Mouse (Mus musculus) layer of hippocampus, adult 8-10 months (tissue): ENCODE measurements at regions not wholly inside any gene's neighbourhood (a gene's known extent, or its start where the extent isn't known, plus 50 kb on each side); places are given as distances from the start of the nearest gene placed in this dataset.

ENCODE experiments used
- DNase-seq, 2 experiments: peaks; one replicate each; pipeline ENCODE4 v3.0.0; 2022; ENCODE audit warnings: low spot score in 2 of 2

GRCm38 (mm10) chr3:143223999-143224729 is 342.4 kb upstream of the Pkn2 start:
- no peak for DNase-seq

GRCm38 (mm10) chr3:143193263-143193970 is 311.6 kb upstream of the Pkn2 start:
- DNase-seq, result no peak

GRCm38 (mm10) chr3:143188931-143189330 is 307.1 kb upstream of the Pkn2 start:
- DNase-seq, result no peak

GRCm38 (mm10) chr3:143173971-143174370 is 292.2 kb upstream of the Pkn2 start:
- DNase-seq, result peak; percentile 19 to 22

GRCm38 (mm10) chr3:143162444-143162843 is 280.6 kb upstream of the Pkn2 start:
- no peak for DNase-seq

GRCm38 (mm10) chr3:143161993-143162392 is 280.2 kb upstream of the Pkn2 start:
- DNase-seq, result no peak

DNA sequence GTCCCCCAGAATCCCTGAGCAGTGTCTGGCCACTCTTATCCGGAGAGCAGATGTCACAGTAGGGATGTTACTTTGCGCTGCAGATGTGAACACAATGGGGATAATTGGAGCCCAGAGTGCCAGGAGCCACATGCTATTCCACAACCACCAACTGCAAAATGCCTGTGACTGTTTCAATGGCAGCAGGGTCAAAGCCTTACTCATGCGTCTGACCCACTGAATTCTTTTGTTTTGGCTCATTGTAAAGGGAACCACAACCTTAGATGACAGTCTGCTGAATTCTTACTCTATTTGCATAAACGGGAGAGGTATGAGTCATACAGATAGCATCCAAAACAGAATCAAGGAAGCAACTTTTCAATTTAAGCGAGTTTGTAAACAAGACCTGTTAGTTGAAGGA is 276.8 kb upstream of the Pkn2 start:
- no peak for DNase-seq

- DNase-seq, result no peak
These were observed 275.1 kb upstream of the Pkn2 start for GRCm38 (mm10) chr3:143156733-143157524.

DNA sequence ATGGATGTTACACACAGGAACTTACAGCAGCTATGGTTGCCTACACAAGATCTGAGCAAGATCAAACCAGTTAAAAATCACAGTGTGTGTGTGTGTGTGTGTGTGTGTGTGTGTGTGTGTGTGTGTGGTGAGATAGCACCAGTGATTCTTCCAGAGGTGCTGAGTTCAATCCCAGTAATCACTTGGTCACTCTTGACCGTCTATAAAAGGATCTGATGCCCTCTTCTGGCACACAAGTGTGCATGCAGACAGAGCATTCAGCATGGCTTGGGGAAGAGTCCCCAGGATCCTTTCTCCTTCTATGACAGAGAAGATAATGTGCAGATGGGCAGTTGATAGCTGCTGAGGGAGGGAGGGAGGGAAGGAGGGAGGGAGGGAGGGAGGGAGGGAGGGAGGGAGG is 274.4 kb upstream of the Pkn2 start:
- no peak for DNase-seq

- DNase-seq, result no peak
These were observed 273.8 kb upstream of the Pkn2 start for GRCm38 (mm10) chr3:143155556-143155955.

DNA sequence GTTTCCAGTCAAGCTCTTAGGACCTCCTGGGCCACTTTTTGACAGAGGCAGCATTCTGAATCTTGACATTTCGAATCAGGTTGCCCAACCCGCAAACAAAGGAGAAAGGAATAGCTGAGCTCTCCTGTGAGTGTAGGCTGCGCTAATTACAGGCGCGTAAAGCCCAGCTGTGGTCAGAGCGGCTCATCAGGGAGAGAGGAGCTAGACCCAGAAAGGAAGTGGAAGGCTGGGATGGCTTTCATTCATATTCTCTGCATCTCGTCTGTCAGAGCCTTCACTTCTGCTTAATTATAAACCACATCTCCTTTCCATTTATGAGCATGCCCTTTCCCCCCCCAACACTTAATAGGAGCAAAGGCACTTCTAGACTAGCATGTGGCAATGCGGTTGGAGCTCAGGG is 265.7 kb upstream of the Pkn2 start:
- DNase-seq, result no peak

DNA sequence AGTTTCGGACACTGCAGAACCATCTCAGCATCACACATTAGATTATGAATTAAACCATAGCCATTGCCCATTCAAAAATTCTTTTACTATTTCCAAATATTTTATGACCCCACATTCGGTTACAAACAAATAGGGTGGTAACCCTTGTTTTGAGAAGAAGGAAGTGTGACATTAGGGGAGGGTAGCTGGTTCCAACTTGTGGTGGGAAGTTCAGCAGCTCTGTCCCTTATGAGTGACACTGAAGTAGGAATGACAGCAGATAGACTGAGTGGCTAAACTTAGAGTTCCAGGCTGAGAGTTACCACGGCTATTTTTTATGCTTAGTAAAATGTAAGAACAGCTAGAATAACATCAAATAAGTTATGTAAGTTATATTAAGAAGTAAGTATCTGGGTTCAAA is 257.1 kb upstream of the Pkn2 start:
- DNase-seq, result no peak

DNA sequence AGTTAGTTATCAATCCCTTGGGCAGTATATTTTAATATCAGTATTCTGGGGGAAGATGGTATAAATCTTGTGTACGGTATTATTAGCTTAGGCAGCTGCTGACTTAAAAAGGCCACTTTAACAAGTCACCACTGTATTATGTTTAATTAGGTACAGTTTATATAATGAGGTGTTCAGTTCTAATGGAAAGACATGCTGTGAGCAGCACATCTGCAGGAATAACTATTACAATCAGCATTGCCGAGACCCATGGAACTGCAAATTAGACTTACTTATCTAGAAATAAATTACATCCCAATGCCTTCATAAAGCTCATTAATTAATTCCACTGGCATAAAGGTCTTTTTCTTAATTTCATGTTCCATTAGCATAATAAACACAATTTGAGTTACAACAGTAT is 252.7 kb upstream of the Pkn2 start:
- no peak for DNase-seq

DNA sequence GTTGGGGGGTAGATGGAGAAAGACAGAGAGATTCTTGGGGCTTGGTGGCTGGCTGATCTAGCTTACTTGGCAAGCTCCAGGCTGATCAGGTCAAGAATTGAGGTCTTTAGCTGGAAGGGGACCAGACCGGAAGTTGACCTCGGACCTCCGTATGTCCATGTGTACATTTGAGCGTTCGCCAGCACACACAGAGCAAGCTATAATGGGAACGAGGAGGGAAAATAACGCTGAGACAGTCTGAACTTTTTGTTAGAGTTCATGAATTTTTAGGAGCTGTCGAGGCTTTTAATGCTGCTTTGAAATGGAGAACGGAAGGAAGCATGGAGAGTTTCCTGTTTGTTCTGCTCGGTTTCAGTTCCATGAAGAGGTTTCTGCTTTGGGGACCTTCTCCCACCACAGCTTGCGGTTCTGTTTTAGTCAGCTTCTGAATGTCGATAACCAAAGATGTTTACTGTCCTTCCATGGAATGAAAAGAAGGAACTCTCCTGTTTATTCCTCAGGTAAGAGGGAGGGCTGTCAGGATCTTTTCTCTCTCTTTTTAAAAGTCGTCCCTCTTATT is 226.0 kb upstream of the Pkn2 start:
- DNase-seq, result no peak

DNA sequence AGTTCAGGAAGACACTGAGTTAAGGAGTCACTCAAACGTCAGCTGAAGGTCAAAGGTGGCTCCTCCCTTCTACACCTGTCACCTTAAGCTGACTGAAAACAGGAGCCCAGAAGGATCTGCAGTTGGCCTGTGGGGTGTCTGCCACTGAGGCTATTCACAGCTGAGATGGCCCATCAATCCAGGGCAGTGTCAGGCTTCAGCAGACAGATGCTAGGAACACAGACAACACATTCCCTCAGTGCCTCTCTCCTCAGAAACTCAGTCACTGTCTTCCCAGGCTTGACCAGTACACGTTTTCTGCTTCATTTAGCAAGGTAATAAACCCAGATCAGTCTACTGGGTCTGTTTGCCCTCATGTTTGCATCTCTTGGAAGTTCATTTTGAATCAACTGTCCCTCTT is 222.9 kb upstream of the Pkn2 start:
- DNase-seq, result no peak

- DNase-seq, result no peak
These were observed 221.5 kb upstream of the Pkn2 start for GRCm38 (mm10) chr3:143103333-143103732.

GRCm38 (mm10) chr3:143100810-143101645 is 219.2 kb upstream of the Pkn2 start:
- DNase-seq, result no peak

DNA sequence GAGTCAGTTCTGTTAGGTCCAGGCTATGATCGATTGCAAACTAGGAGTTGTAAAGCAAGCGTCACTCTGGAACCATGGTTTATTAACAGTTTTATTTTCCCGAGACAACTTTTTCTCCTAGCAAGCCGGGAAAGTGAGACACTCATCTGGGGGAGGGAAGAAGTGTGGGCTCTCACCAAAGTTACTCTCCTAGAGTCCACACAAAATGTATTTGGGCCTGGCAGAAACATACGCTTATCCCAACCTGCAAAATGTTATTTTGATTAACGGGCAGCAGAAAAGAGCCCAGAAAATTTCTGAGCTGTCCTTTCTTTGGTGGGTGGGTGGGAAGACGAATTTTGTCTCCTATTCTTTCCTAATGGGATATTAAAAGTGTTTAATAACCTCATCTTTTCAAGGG is 218.4 kb upstream of the Pkn2 start:
- DNase-seq, result no peak

GRCm38 (mm10) chr3:143092206-143092605 is 210.4 kb upstream of the Pkn2 start:
- no peak for DNase-seq

- DNase-seq, result no peak
These were observed 209.1 kb upstream of the Pkn2 start for GRCm38 (mm10) chr3:143090886-143091285.

- no peak for DNase-seq
These were observed 208.5 kb upstream of the Pkn2 start for GRCm38 (mm10) chr3:143090316-143090715.
